Mouse (Mus musculus) limb, embryonic 11.5 days (tissue): ENCODE results near the gene Klrc2. TPM values are rescaled to one million over a fixed set of nuclear protein-coding genes. Genes with fewer than 3 reads are reported as not detected.

Experiments used
- ATAC-seq: fragments of 200-750 bp; cut with Nextera tagmentation; 2 replicates; pipeline ENCODE4 v1.8.0; 2017; ENCODE audit warnings: low read depth; ENCODE audit not compliant: insufficient number of reproducible peaks, low FRiP score, low TSS enrichment
- DNase-seq: peaks from one replicate; pipeline ENCODE4 v3.0.0-alpha.2; 2015; ENCODE audit warnings: low spot score
- H3K27ac ChIP-seq: fragments of 300-500 bp; sonication (generic); replicated peaks from 2 replicates; pipeline ENCODE4 v1.5.1; 2014; ENCODE audit warnings: low read depth, mild to moderate bottlenecking, low read length
- H3K27me3 ChIP-seq: fragments of 300-500 bp; sonication (generic); 2 replicates; pipeline ENCODE4 v1.6.1; 2014; ENCODE audit warnings: mild to moderate bottlenecking, low read length, mixed read lengths; ENCODE audit not compliant: control insufficient read depth, insufficient read depth
- H3K36me3 ChIP-seq: fragments of 300-500 bp; sonication (generic); 2 replicates; pipeline ENCODE4 v1.6.1; 2014; ENCODE audit warnings: mild to moderate bottlenecking, low read length, moderate library complexity, mixed read lengths; ENCODE audit not compliant: control insufficient read depth, insufficient read depth
- H3K4me1 ChIP-seq: fragments of 300-500 bp; sonication (generic); 2 replicates; pipeline ENCODE4 v1.6.1; 2014; ENCODE audit warnings: low read length, mixed read lengths; ENCODE audit not compliant: control insufficient read depth, insufficient read depth
- H3K4me2 ChIP-seq: fragments of 300-500 bp; sonication (generic); 2 replicates; pipeline ENCODE4 v1.6.1; 2014; ENCODE audit warnings: low read depth, mild to moderate bottlenecking, moderate library complexity; ENCODE audit not compliant: severe bottlenecking
- H3K4me3 ChIP-seq: fragments of 300-500 bp; sonication (generic); 2 replicates; pipeline ENCODE4 v1.5.1; 2014; ENCODE audit warnings: low read depth, low read length
- H3K9ac ChIP-seq: fragments of 300-500 bp; sonication (generic); 2 replicates; pipeline ENCODE4 v1.6.1; 2014; ENCODE audit warnings: mild to moderate bottlenecking, low read length
- H3K9me3 ChIP-seq: fragments of 300-500 bp; sonication (generic); 2 replicates; pipeline ENCODE4 v1.6.1; 2016; ENCODE audit warnings: low read length; ENCODE audit not compliant: control insufficient read depth
- microRNA-seq: library from miRNA; unstranded; fragments of <30 nt; microRNA quantifications from one replicate; pipeline ENCODE4, GENCODE M21; 2016
- polyA plus RNA-seq: library from polyadenylated mRNA; unstranded; fragments of >200 nt; fragmentation: Nextera tagmentation; extraction: Ambion mirVana; gene quantifications from 2 replicates; pipeline ENCODE4 v1.2.1, GENCODE M21; 2014

Gene Klrc2
- polyA plus RNA-seq, 1 experiment from 2014 or later, result not detected

DNA sequence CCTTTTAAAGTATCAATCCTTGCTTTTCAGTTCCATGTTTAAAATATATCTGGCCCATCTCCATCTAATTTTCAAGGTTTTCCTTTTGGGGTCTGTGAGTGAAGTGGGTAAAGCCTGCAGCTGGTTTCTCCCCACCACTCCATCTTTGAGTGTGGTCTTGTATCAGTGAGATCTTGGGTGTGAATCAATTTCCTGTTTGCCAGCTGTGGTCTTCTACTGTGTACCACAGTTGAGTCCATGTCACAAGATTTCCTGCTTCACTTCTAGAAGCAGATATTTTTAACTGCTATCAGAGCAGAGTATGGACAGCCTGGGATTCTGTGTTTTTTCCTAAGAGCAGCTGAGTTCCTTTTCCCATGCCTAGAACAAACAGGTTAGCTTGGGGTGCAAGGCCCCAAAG lies 52.1 kb downstream of the Klrc2 start:
- H3K9ac ChIP-seq, result no peak overlapping the region
- H3K4me1 ChIP-seq, result no peaks in the 10 kb centered on the region
- no peaks in the 10 kb centered on the region for H3K9me3 ChIP-seq
- no peak overlapping the region for H3K27ac ChIP-seq
- no peaks in the 10 kb centered on the region for H3K36me3 ChIP-seq
- ATAC-seq (no peak), DNase-seq (no peak)
- no peak overlapping the region for H3K4me3 ChIP-seq
- no peak overlapping the region for H3K4me2 ChIP-seq
- H3K27me3 ChIP-seq, result no peaks in the 10 kb centered on the region

Small RNA genes lying within 50 kb of the gene (microRNA-seq; reads per million reads assigned to microRNA genes)
- not detected for gene Mir680-1

Other genes starting within 250 kb of the Klrc2 start
- 1.6 and 2.3 TPM in 2 replicates for gene Clec1a, start 208.7 kb downstream of the Klrc2 start, polyA plus RNA-seq
- 0.38 TPM in 1 of 2 replicates, not detected in the other for gene Olr1, start 153.5 kb downstream of the Klrc2 start, polyA plus RNA-seq
- gene Tmem52b, start 148.1 kb downstream of the Klrc2 start, polyA plus RNA-seq, result not detected in 2 replicates
- gene Gabarapl1, start 127.5 kb downstream of the Klrc2 start, polyA plus RNA-seq, result 11.7 and 12.2 TPM in 2 replicates
- not detected in 2 replicates for gene Klre1, start 82.8 kb downstream of the Klrc2 start, polyA plus RNA-seq
- not detected in 2 replicates for gene Klrd1, start 68.9 kb downstream of the Klrc2 start, polyA plus RNA-seq
- gene Klrk1, start 36.8 kb downstream of the Klrc2 start, polyA plus RNA-seq, result not detected in 2 replicates
- gene Klrc3, start 17.4 kb downstream of the Klrc2 start, polyA plus RNA-seq, result not detected in 2 replicates
- not detected in 2 replicates for gene Klrc1, start 18.3 kb upstream of the Klrc2 start, polyA plus RNA-seq
- gene Klri1, start 56.4 kb upstream of the Klrc2 start, polyA plus RNA-seq, result not detected in 2 replicates
- not detected in 2 replicates for gene Klri2, start 79.8 kb upstream of the Klrc2 start, polyA plus RNA-seq
- gene Gm156, start 123.6 kb upstream of the Klrc2 start, polyA plus RNA-seq, result not detected in 2 replicates
- not detected in 2 replicates for gene Gm17631, start 202.0 kb upstream of the Klrc2 start, polyA plus RNA-seq
- gene Klra17, start 216.0 kb upstream of the Klrc2 start, polyA plus RNA-seq, result not detected in 2 replicates